Mouse (Mus musculus): ENCODE data around the gene Pml.
"Not testable (repeated sequence)": the region's sequence is repeated elsewhere in the genome, so short reads cannot be mapped to it uniquely, and the experiment has no call there.

Gene Pml

DNA sequence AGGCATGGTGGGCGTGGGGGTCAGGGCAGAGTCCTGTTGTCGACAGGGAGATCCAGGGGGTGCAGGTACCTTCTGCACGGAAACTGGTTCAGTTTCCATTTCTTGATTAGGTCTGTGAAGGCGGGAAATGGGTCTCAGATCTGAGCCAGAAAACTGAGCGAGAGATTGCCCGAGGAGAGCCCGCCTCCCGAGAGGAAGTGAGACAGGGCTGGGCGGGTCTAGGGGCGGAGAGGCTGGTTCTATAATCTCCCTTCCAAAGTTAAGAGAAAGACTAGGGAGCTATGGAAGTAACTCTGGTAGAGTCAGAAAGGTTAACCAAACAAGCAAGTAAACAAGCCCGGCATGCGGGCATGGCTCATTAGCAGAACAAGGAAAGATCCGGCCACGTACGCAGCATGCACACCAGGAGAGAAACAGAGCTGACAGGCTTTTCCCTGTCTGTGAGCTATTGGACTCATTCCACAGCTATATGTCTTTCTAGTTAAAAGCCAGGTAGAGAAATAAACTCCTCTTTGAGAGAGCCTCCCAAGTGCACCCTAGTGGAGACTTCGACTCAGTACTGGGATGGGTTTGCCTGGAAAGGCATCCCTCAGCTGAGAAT lies at the start of gene Pml:
Gene Pml (minus strand): TSS at position 195 of the 601 bp plus-strand sequence.
- DNase-seq, result peak; percentile 91

DNA sequence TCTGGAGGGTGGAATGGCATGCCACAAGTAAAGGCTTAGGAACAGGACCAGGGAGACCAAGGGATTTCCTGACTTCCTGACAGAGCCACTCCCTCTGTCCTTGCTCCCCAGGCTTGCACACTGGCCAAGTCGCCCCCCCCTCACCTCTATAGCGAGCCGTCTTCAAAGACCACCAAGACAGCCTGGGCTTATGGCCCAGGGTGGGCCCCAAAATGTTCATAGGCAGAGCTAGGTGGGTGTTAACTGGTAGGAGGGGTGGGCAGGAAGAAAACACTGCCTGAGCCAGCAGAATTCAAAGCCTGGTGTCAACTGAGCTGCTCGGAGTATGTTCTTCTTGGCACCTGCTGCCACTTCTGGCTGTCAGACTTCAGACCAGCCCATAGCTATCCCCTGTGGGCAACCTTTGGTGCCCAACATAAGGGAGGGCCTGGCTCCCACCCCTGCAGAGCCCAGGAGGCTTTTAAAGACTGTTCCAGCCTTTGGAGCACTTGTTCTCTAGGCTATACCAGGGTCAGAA lies 48.4 kb upstream of the Pml start:
- DNase-seq, result no peak

GRCm38 (mm10) chr9:58297065-58297464 lies 47.5 kb upstream of the Pml start:
- no peak for DNase-seq

DNA sequence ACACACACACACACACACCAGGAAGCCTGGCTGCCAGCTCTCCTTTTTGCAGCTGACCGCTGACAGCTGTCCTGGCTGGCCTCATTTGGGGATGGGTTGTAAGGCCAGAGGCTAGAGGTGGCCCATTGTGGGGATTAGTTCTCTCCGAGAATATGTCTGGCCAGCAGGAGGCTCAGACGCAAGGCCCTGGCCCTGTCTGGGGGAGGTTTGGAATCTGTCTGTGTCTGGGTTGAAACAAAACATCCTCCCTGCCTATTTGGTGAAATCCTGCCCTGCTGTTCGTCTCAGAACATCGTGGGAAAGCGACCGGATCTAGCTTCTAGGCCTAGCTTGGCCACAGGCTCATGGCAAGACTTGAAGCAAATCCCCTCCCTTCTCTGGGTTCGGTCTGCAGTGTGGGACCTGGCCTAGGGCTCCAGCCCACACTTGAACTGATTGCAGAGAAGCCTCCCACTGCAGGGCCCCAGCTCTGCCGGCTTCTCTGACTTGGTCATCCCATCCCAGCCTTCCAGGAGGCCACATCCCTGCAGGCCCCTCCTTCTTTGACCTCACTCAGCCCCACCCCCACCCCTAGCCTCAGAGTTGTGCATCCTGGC lies 46.3 kb upstream of the Pml start:
- peak; percentile 85 for DNase-seq

DNA sequence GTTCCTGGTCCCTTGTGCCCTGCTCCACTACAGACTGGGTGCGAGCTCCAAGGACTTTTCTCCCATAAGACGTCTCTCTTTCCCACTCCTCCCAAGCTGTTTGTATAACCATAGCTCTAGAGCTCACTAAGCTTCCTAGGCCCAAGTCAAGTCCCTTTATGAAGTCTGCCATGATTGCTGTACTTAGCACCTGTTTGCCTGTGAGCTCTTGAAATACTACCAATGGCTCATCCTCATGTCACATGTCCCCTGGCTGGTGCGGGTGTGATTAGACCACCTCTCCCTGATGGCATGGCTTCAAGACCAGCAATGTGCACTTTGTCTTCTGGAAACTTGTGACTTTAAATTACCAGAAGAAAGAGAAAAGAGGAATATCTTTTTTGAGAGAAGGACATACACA lies 45.8 kb upstream of the Pml start:
- no peak for DNase-seq

DNA sequence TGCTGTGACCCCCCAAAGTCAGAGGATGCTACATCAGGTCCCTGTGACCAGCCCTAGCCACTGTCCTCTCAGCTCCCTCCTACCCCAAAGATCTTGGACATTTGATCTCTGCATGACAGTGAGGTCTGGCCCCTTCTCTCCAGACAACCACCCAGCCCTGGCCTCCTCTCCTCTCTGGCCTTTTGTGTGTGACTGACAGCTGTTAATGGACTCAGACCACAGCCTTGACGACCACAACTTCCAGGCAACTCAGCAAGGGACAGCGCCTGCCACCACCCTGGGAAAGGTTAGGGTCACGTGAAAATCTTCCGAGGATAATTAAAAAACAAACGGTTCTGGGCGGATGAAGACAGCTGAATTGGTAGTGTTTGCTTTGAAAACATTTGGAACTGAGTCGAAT lies 44.9 kb upstream of the Pml start:
- no peak for DNase-seq

GRCm38 (mm10) chr9:58289901-58290300 lies 40.3 kb upstream of the Pml start:
- DNase-seq, result no peak

GRCm38 (mm10) chr9:58289090-58289489 lies 39.5 kb upstream of the Pml start:
- DNase-seq, result no peak

DNA sequence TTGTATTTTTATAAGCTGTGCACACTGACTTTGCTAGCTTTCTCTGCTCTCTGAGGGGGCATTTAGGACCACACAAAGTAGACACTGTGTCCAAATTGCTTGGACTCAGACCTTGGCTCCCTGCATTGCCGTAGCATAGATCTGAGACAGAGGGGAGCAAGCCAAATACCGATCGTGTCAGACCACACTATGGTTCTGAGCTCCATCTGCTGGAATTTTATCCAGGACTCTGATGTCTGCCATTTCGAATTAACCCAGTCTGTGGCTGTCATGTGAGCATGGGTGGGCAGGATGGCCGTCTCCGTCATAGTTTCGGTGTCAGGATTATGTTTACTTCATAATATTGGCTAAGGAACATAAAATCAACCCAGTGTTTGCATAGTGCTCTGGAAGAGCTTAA lies 33.8 kb upstream of the Pml start:
- peak; percentile 48 for DNase-seq

DNA sequence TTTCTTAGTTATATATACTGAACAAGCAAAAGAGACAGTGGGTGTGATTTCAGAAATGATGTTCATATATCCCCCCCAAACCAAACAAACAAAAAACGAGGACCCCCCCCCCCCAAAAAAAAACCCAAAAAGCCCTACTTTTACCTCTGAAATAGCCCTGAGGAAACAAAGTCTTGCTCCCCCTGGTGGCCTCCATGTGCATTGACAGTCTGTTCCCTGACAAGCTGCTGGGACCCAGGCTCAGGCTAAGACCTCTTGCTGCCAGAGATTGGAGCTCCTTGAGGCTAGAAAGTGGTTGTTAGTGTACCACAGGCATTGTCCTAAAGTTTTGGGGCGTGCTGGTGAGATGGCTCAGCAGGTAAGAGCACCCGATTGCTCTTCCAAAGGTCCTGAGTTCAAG lies 32.0 kb upstream of the Pml start:
- DNase-seq, result peak; percentile 55

DNA sequence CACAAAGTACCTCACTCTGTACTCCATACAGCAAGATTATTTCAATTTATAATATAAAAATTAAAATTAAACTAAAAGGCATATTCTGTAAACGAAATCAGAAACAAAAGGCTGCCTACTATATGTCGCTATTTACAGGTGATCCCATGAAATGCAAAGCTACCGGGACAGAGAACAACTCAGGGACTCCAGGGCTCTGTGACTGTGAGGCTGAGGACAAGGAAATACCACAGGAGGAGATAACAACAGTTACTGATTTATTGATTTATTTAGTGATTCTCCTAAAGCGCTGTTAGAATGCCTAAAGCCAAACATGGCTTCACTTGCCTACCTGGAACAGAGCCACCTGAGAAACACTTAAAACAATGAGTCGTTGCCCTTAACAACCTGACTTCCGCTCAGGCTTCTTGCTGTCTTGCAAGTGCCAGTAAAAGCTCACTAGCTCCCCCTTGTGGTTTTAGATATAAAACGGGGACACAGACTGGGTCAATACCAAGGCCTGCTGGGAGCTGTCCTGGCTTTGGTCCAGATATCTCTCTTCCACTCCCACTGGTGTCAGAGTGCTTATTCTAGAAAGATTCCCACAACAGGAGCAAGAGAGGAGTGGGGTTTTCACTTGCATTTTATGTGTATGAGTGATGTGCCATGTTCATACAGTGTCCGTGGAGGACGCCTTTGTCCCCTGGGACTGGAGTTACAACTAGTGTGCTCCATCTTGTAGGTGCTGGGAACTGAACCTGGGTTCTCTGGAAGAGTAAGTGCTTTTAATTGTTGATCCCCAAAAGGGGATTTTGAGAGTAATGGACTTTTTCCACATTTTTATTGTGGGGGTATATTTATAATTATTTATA lies 30.9 kb upstream of the Pml start:
- DNase-seq, result peak; percentile 92

- no peak for DNase-seq
These were observed 30.2 kb upstream of the Pml start for GRCm38 (mm10) chr9:58279780-58280179.

DNA sequence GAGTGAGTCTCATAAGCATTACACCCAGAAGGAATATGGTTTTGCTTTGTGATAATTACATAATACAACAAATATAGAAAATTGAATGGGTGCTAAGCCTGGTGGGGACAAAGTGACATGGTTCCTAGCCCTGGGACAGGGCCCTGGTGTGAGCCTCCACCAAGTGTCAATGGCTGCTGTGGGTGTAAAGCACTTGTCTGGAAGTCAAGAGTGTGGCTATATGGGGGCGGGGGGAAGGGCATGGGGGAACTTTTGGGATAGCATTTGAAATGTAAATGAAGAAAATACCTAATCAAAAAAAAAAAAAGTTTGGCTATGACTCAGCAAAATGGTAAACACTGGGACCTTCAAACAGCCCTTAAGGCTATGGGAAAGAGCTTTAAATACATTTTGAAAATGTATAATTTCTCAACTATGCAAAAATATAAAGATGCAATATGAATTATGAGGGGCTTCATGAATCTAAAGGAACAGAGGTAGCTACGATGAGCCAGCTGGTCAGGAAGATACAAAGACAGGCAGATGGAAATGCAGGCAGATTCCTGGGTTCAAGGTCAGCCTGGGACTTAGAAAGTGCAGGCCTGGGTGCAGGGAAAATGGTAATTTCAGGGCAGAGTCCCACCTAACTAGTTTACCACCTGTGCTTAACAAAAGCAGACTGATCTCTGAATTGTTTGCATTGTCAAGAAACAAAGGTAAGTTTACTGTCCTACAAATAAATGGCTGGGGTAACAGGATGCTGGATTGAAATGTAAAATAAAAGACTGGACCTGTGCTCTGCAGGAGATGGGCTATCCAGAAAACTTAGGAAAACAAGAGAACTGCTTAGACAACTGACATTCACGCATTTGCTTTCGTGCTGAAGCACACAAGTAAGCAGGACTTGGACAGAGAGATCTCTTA lies 29.5 kb upstream of the Pml start:
- DNase-seq, result no peak

- DNase-seq, result no peak
These were observed 28.7 kb upstream of the Pml start for GRCm38 (mm10) chr9:58278313-58278712.

DNA sequence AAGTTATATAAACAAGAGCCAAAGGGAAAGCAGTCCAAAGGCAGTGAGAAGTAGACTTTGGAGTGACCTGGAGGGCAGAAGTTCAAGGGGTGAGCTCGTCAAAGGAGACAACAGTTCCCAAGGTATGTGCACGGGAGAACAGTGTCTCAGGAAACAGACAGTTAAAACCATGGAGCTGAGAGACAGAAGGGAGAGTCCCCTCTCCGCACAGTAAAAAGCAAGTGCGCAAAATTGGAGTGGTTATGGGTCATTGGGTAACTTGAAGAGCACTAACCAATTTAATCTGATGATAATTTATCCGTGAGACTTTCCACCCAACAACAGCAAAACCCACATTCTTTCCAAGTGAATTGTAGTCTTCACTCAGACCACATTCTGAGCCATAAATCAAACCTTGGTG lies 26.8 kb upstream of the Pml start:
- DNase-seq, result no peak

DNA sequence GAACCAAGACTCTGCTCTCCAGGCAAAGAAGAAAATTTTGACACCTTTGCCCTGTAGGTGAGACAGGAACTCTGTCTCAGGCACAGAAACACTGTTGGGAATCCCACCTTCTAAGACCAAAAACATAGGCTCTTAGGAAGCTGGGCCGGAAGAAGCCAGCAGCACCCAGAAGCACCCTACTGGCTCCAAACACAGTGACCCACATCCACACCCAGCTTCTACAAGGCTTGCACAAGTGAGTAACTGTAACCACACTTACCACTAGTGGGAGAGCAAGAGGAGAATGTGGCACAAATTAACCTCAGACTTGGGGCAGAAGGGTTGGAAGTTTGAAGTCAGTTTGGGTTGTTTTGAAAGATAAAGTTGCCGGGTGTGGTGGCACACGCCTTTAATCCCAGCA lies 26.2 kb upstream of the Pml start:
- no peak for DNase-seq

DNA sequence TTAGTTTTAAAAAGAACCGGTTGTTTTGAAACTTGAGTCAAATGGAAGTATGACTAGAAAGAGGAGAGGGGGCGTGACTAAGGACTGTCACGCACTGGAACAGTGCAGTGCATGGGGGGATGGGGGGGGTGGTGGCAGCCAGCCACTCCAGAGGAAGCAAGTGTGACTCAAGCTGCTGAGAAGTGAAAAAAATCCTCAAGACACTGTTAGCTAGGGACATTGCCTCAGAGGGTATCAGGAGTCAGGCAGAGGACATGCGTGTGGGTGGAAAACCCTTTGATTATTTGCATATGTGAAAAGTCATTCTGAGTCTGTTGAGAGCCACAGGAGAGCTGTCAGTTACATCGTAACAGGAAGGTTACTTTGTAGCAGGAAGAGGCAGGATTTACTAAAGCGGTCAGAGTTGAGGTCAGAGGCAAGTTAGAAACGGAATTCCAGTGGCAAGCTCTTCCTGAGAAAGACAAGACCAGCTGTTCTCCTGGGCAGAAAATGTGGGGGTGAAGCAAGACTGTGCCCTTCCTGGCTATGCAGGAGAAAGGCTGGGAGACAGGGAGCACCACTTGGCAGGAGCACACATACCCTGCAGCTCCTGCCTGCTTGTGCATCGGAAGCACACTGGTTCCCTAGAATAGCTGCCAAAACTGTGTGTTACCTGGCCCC lies 25.7 kb upstream of the Pml start:
- peak; percentile 80 for DNase-seq

GRCm38 (mm10) chr9:58274626-58275025 lies 25.0 kb upstream of the Pml start:
- DNase-seq, result no peak

DNA sequence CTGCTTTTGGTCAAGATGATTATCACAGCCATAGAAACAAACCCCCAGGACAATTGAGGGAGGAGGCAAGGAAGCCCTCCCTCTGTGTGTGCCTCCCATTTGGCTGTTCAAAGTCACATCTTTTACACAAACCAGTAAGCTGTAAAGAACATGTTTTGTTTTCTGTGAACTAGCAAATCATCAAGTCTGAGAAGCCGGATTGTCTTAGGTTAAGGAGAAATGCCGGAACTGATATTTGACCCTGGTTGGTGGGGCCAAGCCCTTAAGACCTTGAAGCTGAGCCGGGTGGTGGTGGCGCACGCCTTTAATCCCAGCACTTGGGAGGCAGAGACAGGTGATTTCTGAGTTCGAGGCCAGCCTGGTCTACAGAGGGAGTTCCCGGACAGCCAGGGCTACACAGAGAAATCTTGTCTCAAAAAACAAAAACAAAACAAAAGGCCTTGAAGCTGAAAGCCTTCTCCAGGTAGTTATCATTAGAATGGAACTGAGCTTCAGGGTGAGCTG lies 24.6 kb upstream of the Pml start:
- DNase-seq, result no peak

DNA sequence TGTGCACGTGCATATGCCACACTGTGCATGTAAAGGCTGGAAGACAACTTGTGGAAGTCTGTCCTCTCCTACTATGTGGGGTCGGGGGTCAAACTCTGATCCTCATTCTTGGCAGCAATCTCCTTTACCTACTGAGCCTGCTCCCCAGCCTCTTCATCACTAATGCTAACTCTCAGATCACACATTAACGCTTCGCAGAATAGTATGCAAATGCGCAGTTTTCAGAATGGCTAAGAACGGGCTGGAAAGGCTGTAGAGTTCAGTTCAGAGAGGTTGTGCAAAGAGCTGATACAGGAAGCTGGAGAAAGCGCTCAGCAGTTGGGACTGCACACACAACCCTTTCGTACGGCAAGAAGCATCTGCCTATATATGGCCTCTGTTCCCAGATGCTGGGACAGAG lies 23.3 kb upstream of the Pml start:
- no peak for DNase-seq

- no peak for DNase-seq
These were observed 22.5 kb upstream of the Pml start for GRCm38 (mm10) chr9:58272068-58272541.

DNA sequence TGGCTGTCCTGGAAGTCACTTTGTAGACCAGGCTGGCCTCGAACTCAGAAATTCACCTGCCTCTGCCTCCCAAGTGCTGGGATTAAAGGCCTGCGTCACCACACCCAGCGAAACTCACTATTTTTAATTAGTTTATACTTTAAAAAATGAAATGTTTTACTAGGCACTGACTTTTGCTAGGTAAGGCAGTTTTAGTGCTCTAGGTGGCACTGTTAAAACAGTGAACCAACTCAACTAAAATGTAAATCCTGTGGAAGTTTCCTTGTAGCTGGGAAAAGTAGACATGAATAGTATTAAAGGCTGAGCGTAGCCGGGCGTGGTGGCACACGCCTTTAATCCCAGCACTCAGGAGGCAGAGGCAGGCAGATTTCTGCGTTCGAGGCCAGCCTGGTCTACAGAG lies 22.0 kb upstream of the Pml start:
- not testable (repeated sequence) for DNase-seq

Data from lung, postnatal 10 days (tissue).